Mouse (Mus musculus) neural tube, embryonic 14.5 days (tissue): ENCODE measurements around the gene Mydgf. TPM values are rescaled to one million over a fixed set of nuclear protein-coding genes. Genes with fewer than 3 reads are reported as not detected.

Experiments used
- ATAC-seq: fragments of 200-750 bp; cut with Nextera tagmentation; 2 replicates; pipeline ENCODE4 v1.8.0; 2017; ENCODE audit warnings: low read depth, mild to moderate bottlenecking, moderate TSS enrichment, moderate library complexity
- H3K27ac ChIP-seq: fragments of 300-500 bp; sonication (generic); 2 replicates; pipeline ENCODE4 v1.5.1; 2014; ENCODE audit warnings: low read depth, mild to moderate bottlenecking, control low read depth, low read length, moderate library complexity, mixed read lengths
- H3K27me3 ChIP-seq: fragments of 300-500 bp; sonication (generic); 2 replicates; pipeline ENCODE4 v1.6.1; 2014; ENCODE audit warnings: low read length; ENCODE audit not compliant: control insufficient read depth, insufficient read depth
- H3K36me3 ChIP-seq: fragments of 300-500 bp; sonication (generic); 2 replicates; pipeline ENCODE4 v1.6.1; 2014; ENCODE audit warnings: low read length, mixed read lengths; ENCODE audit not compliant: control insufficient read depth, insufficient read depth
- H3K4me1 ChIP-seq: fragments of 300-500 bp; sonication (generic); 2 replicates; pipeline ENCODE4 v1.6.1; 2014; ENCODE audit warnings: low read length; ENCODE audit not compliant: control insufficient read depth, insufficient read depth
- H3K4me2 ChIP-seq: fragments of 300-500 bp; sonication (generic); 2 replicates; pipeline ENCODE4 v1.6.1; 2014; ENCODE audit warnings: mild to moderate bottlenecking, low read depth, low read length, control low read depth
- H3K4me3 ChIP-seq: fragments of 300-500 bp; sonication (generic); 2 replicates; pipeline ENCODE4 v1.5.1; 2014; ENCODE audit warnings: low read depth, low read length, control low read depth, mixed read lengths
- H3K9ac ChIP-seq: fragments of 300-500 bp; sonication (generic); replicated peaks from 2 replicates; pipeline ENCODE4 v1.6.1; 2014; ENCODE audit warnings: low read depth, mild to moderate bottlenecking, control low read depth, low read length, mixed read lengths
- H3K9me3 ChIP-seq: fragments of 300-500 bp; sonication (generic); 2 replicates; pipeline ENCODE4 v1.6.1; 2016; ENCODE audit warnings: low read length; ENCODE audit not compliant: control insufficient read depth
- WGBS: fragments of 180-500 bp; shearing (Covaris S2); extraction: QIAGEN DNeasy Blood & Tissue Kit; methylation state at CpG from one replicate; pipeline ENCODE4 v1.1.7; 2014; 5-methylcytosine and 5-hydroxymethylcytosine counted together
- polyA plus RNA-seq: library from polyadenylated mRNA; unstranded; fragments of >200 nt; fragmentation: Nextera tagmentation; extraction: Ambion mirVana; gene quantifications from 2 replicates; pipeline ENCODE4 v1.2.1, GENCODE M21; 2014

Mydgf gene
- polyA plus RNA-seq, 1 experiment from 2014 or later, result 68.6 TPM

GRCm38 (mm10) chr17:56214229-56214628, 30.5 kb upstream of the Mydgf start:
- 83% methylated on average over 1 of the region's 1 CpGs for WGBS
- Histone ChIP-seq H3K4me1 (peaks cover 19% of the 10 kb centered on the region), H3K9me3 (no peaks in the 10 kb centered on the region), H3K27me3 (no peaks in the 10 kb centered on the region), H3K27ac (no peak overlapping the region), H3K4me3 (no peak overlapping the region), H3K9ac (no peak overlapping the region), H3K36me3 (peaks cover 25% of the 10 kb centered on the region), H3K4me2 (no peak overlapping the region)
- ATAC-seq, result no peak

GRCm38 (mm10) chr17:56212676-56213075, 29.0 kb upstream of the Mydgf start:
- Histone ChIP-seq H3K27me3 (no peaks in the 10 kb centered on the region), H3K9me3 (no peaks in the 10 kb centered on the region), H3K4me3 (no peak overlapping the region), H3K4me2 (no peak overlapping the region), H3K27ac (no peak overlapping the region), H3K36me3 (peaks cover 40% of the 10 kb centered on the region), H3K4me1 (peaks cover 15% of the 10 kb centered on the region), H3K9ac (no peak overlapping the region)
- ATAC-seq, result no peak
- 76% methylated on average over 6 of the region's 6 CpGs for WGBS

DNA sequence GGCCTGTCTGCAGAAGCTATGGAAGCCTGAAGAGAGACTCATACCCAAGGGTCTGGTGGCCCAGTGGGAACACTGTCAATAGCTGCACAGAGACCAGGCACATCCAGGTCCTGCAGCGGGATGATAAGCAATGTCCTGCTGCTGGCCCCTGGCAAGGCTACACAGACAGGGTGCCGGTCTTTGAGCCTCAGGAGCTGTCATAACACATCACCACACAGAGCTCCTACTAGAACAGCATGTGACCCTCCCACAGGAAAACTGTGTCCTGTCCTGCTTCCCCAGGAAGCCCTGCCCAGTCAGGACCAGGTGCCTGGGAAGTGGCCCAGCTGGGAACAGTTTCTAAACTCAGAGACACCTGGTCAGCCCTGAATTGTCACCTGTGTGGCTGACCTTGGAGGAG, 27.4 kb upstream of the Mydgf start:
- no peaks in the 10 kb centered on the region for H3K27me3 ChIP-seq
- H3K4me3 ChIP-seq, result no peak overlapping the region
- peaks cover 55% of the 10 kb centered on the region for H3K36me3 ChIP-seq
- ATAC-seq, result no peak
- H3K4me2 ChIP-seq, result no peak overlapping the region
- H3K9me3 ChIP-seq, result no peaks in the 10 kb centered on the region
- no peak overlapping the region for H3K27ac ChIP-seq
- H3K9ac ChIP-seq, result no peak overlapping the region
- WGBS, result 100% methylated on average over 2 of the region's 2 CpGs
- no peaks in the 10 kb centered on the region for H3K4me1 ChIP-seq

GRCm38 (mm10) chr17:56208821-56209220, 25.1 kb upstream of the Mydgf start:
- ATAC-seq, result no peak
- Histone ChIP-seq H3K9ac (no peak overlapping the region), H3K27me3 (no peaks in the 10 kb centered on the region), H3K36me3 (peaks cover 77% of the 10 kb centered on the region), H3K4me3 (no peak overlapping the region), H3K27ac (no peak overlapping the region), H3K9me3 (no peaks in the 10 kb centered on the region), H3K4me2 (no peak overlapping the region), H3K4me1 (no peaks in the 10 kb centered on the region)
- WGBS, result 94% methylated on average over 3 of the region's 3 CpGs

- Histone ChIP-seq H3K4me3 (no peak overlapping the region), H3K9me3 (no peaks in the 10 kb centered on the region), H3K4me1 (no peaks in the 10 kb centered on the region), H3K9ac (no peak overlapping the region), H3K27me3 (no peaks in the 10 kb centered on the region), H3K27ac (no peak overlapping the region), H3K36me3 (peaks cover 84% of the 10 kb centered on the region), H3K4me2 (no peak overlapping the region)
- no peak for ATAC-seq
- WGBS, result 95% methylated on average over 9 of the region's 9 CpGs
Observed at GRCm38 (mm10) chr17:56207963-56208530, 24.3 kb upstream of the Mydgf start.

DNA sequence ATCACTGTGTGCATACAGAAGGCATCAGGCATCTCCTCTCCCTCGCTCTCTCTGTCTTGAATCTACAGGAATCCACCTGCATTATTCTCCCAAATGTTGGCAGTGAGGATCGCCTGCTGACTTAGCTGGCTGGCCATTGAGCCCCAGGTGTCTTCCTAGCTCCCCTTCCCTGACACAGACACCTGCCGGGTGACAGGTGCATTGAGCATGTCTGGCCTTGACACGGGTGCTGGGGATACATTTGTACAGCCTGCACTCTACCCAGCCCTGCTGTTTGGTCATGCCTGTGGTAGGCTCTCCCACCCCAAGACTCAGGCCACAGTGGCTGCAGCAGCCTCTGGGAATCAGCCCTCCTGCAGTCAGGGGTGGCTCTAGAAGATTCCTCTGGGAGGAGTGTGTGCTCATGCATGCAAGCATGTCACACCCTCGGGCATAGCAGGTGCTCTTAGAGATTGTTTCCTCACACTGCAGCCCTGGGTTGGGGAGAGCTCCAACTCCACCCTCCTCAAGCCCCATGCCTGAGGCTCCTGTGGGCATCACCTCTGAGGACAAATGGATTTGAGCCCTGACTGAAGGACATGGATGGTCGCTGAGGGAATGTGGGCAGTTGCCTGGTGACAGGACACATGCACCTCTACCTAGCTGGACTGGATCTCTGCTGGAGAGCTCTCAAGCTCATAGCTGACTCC, 23.4 kb upstream of the Mydgf start:
- no peak for ATAC-seq
- Histone ChIP-seq H3K27ac (no peak overlapping the region), H3K9me3 (no peaks in the 10 kb centered on the region), H3K4me2 (no peak overlapping the region), H3K4me3 (no peak overlapping the region), H3K9ac (no peak overlapping the region), H3K4me1 (no peaks in the 10 kb centered on the region), H3K36me3 (peaks cover 93% of the 10 kb centered on the region), H3K27me3 (no peaks in the 10 kb centered on the region)
- WGBS, result 87% methylated on average over 6 of the region's 6 CpGs

DNA sequence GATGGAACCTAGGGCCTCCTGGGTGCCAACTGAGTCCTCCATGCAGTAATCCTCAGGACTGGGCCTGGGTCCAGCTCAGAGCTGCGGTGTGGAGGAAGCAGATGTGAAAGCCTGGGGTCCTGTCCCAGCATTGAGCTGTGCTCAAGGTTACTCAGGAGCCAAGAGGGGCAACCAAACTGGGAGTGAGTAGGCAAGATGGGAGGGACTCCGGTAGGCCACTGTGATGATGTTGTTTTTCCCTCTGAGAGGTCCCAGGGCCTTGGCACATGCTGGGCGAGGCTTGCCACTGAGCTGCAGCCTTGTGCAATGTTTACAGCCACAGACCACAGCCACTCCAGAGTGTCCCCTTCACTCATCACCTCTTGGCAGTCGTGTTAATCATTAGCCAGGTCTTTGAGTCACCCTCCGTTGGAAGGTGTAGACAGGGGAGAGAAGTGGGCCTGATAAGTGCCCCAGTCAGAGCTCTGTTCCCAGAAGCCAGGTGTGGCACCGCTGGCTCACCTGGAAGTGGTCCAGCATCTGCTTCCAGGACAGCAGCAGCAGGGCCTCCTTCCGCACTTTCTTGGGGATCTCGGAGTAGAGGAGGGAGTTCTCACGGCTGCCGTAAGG, 22.7 kb upstream of the Mydgf start:
- no peak for ATAC-seq
- Histone ChIP-seq H3K36me3 (peaks cover 89% of the 10 kb centered on the region), H3K27ac (no peak overlapping the region), H3K27me3 (no peaks in the 10 kb centered on the region), H3K4me2 (no peak overlapping the region), H3K9me3 (no peaks in the 10 kb centered on the region), H3K9ac (no peak overlapping the region), H3K4me1 (no peaks in the 10 kb centered on the region), H3K4me3 (no peak overlapping the region)
- 89% methylated on average over 10 of the region's 10 CpGs for WGBS

DNA sequence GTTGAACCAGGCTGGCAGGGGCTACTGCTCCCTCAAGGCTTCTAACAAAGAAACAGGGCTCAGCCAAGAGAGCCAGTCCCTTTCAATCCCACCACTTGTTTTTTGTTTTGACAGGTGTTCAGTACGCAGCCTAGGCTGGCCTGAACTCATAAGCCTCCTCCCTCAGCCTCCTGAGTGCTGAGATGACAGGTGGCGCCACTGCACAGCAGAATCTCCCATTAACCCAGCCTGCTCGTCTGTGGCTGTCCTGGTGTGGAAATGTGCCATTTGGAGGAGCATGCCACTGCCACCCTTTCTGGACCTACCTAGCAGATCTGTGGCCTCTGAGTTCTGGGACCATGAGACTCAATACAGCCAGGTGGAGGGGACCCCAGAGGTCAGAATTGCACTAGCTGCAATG, 20.0 kb upstream of the Mydgf start:
- no peak for ATAC-seq
- Histone ChIP-seq H3K4me1 (no peaks in the 10 kb centered on the region), H3K27ac (no peak overlapping the region), H3K4me3 (no peak overlapping the region), H3K4me2 (no peak overlapping the region), H3K36me3 (peaks cover 77% of the 10 kb centered on the region), H3K27me3 (no peaks in the 10 kb centered on the region), H3K9me3 (no peaks in the 10 kb centered on the region), H3K9ac (no peak overlapping the region)
- WGBS, result 71% methylated on average over 3 of the region's 3 CpGs

- Histone ChIP-seq H3K36me3 (peaks cover 75% of the 10 kb centered on the region), H3K9ac (no peak overlapping the region), H3K4me3 (no peak overlapping the region), H3K4me1 (no peaks in the 10 kb centered on the region), H3K27ac (no peak overlapping the region), H3K4me2 (no peak overlapping the region), H3K27me3 (no peaks in the 10 kb centered on the region), H3K9me3 (no peaks in the 10 kb centered on the region)
- WGBS, result 94% methylated on average over 8 of the region's 8 CpGs
- no peak for ATAC-seq
Observed at GRCm38 (mm10) chr17:56202476-56202875, 18.8 kb upstream of the Mydgf start.
